22 mouse cellular contexts compared by ENCODE assay signal in genomic region chr13:98079640-98080039, GRCm38 (mm10).
A peak's percentile ranks its signal among the peaks of the same experiment; 100 is the strongest.
DNase-seq lines count a peak whose midpoint lies in the region; ATAC-seq and TF ChIP-seq lines count a peak whose summit lies in the region.
"Had no signal": no experiment of that assay in that cellular context is flagged by ENCODE, and none has a peak within 500 bp of the region (broad histone marks: within the 10 kb centered on the region; RNA-seq: fewer than 3 reads in every experiment).

No protein-coding gene starts in this region.

- ATAC-seq in lung, postnatal 0 days: no peak
- ATAC-seq: forebrain, embryonic 14.5 days had no signal

- H3K4me1 ChIP-seq in kidney, adult 2 months (ENCODE audit: control insufficient read depth, insufficient read depth, low read length): no peaks in the 10 kb centered on the region
- H3K4me1 ChIP-seq in lung, postnatal 0 days (ENCODE audit: insufficient read depth, low read depth, low read length): peaks cover 5% of the 10 kb centered on the region; the same call in 1 of the 2 replicates
- H3K4me1 ChIP-seq: stomach, embryonic 15.5 days had no signal

- no peak overlapping the region for H3K4me2 ChIP-seq in lung, postnatal 0 days (replicated peaks; ENCODE audit: low read depth, low read length)
- H3K4me2 ChIP-seq: embryonic facial prominence, embryonic 15.5 days; hindbrain, embryonic 13.5 days; stomach, embryonic 15.5 days had no signal

- intact Hi-C loops in gastrocnemius, adult 2 months (cut with DNase I): no loop called here

- no peak for DNase-seq in gastrocnemius, adult 2 months
- DNase-seq in gastrocnemius, adult 8-10 months (ENCODE audit: low spot score in 2 of 2): no peak
- DNase-seq in kidney, adult 2 months: peak; percentile 22
- no peak for DNase-seq in kidney, adult 9 months
- DNase-seq in lung, postnatal 0 days (ENCODE audit: low spot score): peak; percentile 22
- no peak for DNase-seq in lung, adult 18-20 months
- no peak for DNase-seq in frontal cortex, postnatal 14 days (ENCODE audit: low spot score in 2 of 2)
- DNase-seq: adrenal gland, postnatal 10 days; cerebellum, adult 2 months; cerebellum, postnatal 25 days; gastrocnemius, postnatal 14 days; heart, adult 18-20 months; kidney, adult 18-20 months; lung, postnatal 10 days; thymus, adult 2 months; thymus, postnatal 4 days had no signal

- H3K9me3 ChIP-seq in lung, postnatal 0 days (ENCODE audit: low read length): no peaks in the 10 kb centered on the region
- H3K9me3 ChIP-seq: embryonic facial prominence, embryonic 15.5 days; hindbrain, embryonic 13.5 days; stomach, embryonic 15.5 days had no signal

- WGBS in kidney, adult 2 months: 66% methylated on average over 4 of the region's 4 CpGs
- WGBS in lung, postnatal 0 days: 71% methylated on average over 4 of the region's 4 CpGs

- no peaks in the 10 kb centered on the region for H3K36me3 ChIP-seq in kidney, adult 2 months (ENCODE audit: control insufficient read depth, insufficient read depth, low read length)
- no peaks in the 10 kb centered on the region for H3K36me3 ChIP-seq in lung, postnatal 0 days (ENCODE audit: insufficient read depth, low read length)
- H3K36me3 ChIP-seq: embryonic facial prominence, embryonic 15.5 days; hindbrain, embryonic 13.5 days; midbrain, embryonic 10.5 days; stomach, embryonic 15.5 days had no signal

- TF ChIP-seq CTCF in gastrocnemius, adult 2 months (IDR thresholded peaks at IDR 0.05): no peak
- TF ChIP-seq CTCF in kidney, adult 2 months (conservative IDR thresholded peaks at IDR 0.05; ENCODE audit: insufficient read depth, insufficient read length, low read depth, low read length): no peak
- no peak for TF ChIP-seq CTCF in lung, postnatal 0 days (IDR thresholded peaks at IDR 0.05)

- H3K4me3 ChIP-seq in gastrocnemius, adult 2 months: no peak overlapping the region
- H3K4me3 ChIP-seq in kidney, adult 2 months (ENCODE audit: insufficient read depth, low read depth, low read length): no peak overlapping the region
- no peak overlapping the region for H3K4me3 ChIP-seq in lung, postnatal 0 days (ENCODE audit: low read depth, low read length)
- H3K4me3 ChIP-seq: embryonic facial prominence, embryonic 15.5 days; hindbrain, embryonic 13.5 days; layer of hippocampus, adult 2 months; midbrain, embryonic 10.5 days; stomach, embryonic 15.5 days had no signal

- no peak for TF ChIP-seq POLR2A in kidney, adult 2 months (IDR thresholded peaks at IDR 0.05; ENCODE audit: low read depth, low read length)

- H3K27ac ChIP-seq in gastrocnemius, adult 2 months: peak overlapping the region; percentile 57; the same call in 1 of the 2 replicates
- H3K27ac ChIP-seq in kidney, adult 2 months (ENCODE audit: insufficient read depth, low read depth, low read length): no peak overlapping the region
- H3K27ac ChIP-seq in lung, postnatal 0 days (ENCODE audit: low read length): no peak overlapping the region
- H3K27ac ChIP-seq: embryonic facial prominence, embryonic 15.5 days; hindbrain, embryonic 13.5 days; midbrain, embryonic 10.5 days; stomach, embryonic 15.5 days had no signal

- H3K27me3 ChIP-seq in kidney, adult 2 months (replicated peaks; ENCODE audit: control insufficient read depth, insufficient read depth, low read length): no peaks in the 10 kb centered on the region
- H3K27me3 ChIP-seq in lung, postnatal 0 days (replicated peaks; ENCODE audit: insufficient read depth, low read length): no peaks in the 10 kb centered on the region
- H3K27me3 ChIP-seq: embryonic facial prominence, embryonic 15.5 days; hindbrain, embryonic 13.5 days; stomach, embryonic 15.5 days had no signal

- no peak overlapping the region for H3K9ac ChIP-seq in lung, postnatal 0 days (replicated peaks; ENCODE audit: low read depth)
- H3K9ac ChIP-seq: embryonic facial prominence, embryonic 15.5 days; hindbrain, embryonic 13.5 days; stomach, embryonic 15.5 days had no signal

- TF ChIP-seq EP300 in lung, postnatal 0 days (IDR thresholded peaks at IDR 0.05): no peak

Comparison
In these comparisons a context has a peak if more than half of its experiments do, and no peak if none do; other contexts are left out.
1. DNase-seq: peak in kidney, adult 2 months (single experiment) and lung, postnatal 0 days (single experiment); none in gastrocnemius, adult 2 months (single experiment), gastrocnemius, adult 8-10 months (0 of 2), kidney, adult 9 months (single experiment), lung, adult 18-20 months (0 of 2) and frontal cortex, postnatal 14 days (0 of 2).